Mouse (Mus musculus) B cell, adult 62 days (primary cell): ENCODE data around the gene Olfr64. TPM values are rescaled to one million over a fixed set of nuclear protein-coding genes. Genes with fewer than 3 reads are reported as not detected.

Experiments used
- total RNA-seq: library from RNA; stranded (reverse); gene quantifications from 4 replicates; pipeline ENCODE4 v1.2.4, GENCODE M21; 2023

Gene Olfr64
- not detected in 4 replicates for total RNA-seq

GRCm38 (mm10) chr7:103894385-103894784 is at the start of gene Olfr64:
TSS of gene Olfr64 (minus strand) at chr7:103894485.

GRCm38 (mm10) chr7:103934264-103934663 is 40.0 kb upstream of the Olfr64 start, which contains the start of gene Olfr632:
TSS of gene Olfr632 (plus strand) at chr7:103934347.

GRCm38 (mm10) chr7:103928525-103928924 is 34.2 kb upstream of the Olfr64 start, which contains the start of gene Olfr631:
TSS of gene Olfr631 (plus strand) at chr7:103928825.

GRCm38 (mm10) chr7:103903187-103903586 is 8.9 kb upstream of the Olfr64 start, which contains the start of gene Olfr65:
TSS of gene Olfr65 (plus strand) at chr7:103903487.

GRCm38 (mm10) chr7:103886152-103886551 is 8.1 kb downstream of the Olfr64 start, which contains the start of gene Olfr66:
TSS of gene Olfr66 (minus strand) at chr7:103886252.

GRCm38 (mm10) chr7:103853090-103853489 is 41.2 kb downstream of the Olfr64 start, which contains the start of gene Hbb-y:
TSS of gene Hbb-y (minus strand) at chr7:103853216.

GRCm38 (mm10) chr7:103843034-103843433 is 51.3 kb downstream of the Olfr64 start, which contains the start of gene Hbb-bh1:
TSS of gene Hbb-bh1 (minus strand) at chr7:103843164.

GRCm38 (mm10) chr7:103840268-103840667 is 54.0 kb downstream of the Olfr64 start, which contains the start of gene Hbb-bh2:
TSS of gene Hbb-bh2 (minus strand) at chr7:103840520.

Other genes with a start within 250 kb of the Olfr64 start
- not detected in 4 replicates for gene Olfr623, start 230.8 kb downstream of the Olfr64 start, total RNA-seq
- not detected in 4 replicates for gene Olfr624, start 223.3 kb downstream of the Olfr64 start, total RNA-seq
- not detected in 4 replicates for gene Olfr625-ps1, start 211.8 kb downstream of the Olfr64 start, total RNA-seq
- not detected in 4 replicates for gene Olfr243, start 179.8 kb downstream of the Olfr64 start, total RNA-seq
- not detected in 4 replicates for gene Olfr628, start 164.1 kb downstream of the Olfr64 start, total RNA-seq
- gene Olfr629, start 149.5 kb downstream of the Olfr64 start, total RNA-seq = not detected in 4 replicates
- gene Olfr630, start 137.2 kb downstream of the Olfr64 start, total RNA-seq = not detected in 4 replicates
- gene Olfr69, start 122.9 kb downstream of the Olfr64 start, total RNA-seq = not detected in 4 replicates
- not detected in 4 replicates for gene Olfr68, start 114.8 kb downstream of the Olfr64 start, total RNA-seq
- not detected in 4 replicates for gene Olfr67, start 102.7 kb downstream of the Olfr64 start, total RNA-seq
- 4.4 to 21.0 TPM (median 14.7 TPM) in 4 replicates for gene Hbb-bt, start 80.5 kb downstream of the Olfr64 start, total RNA-seq
- gene Hbb-bs, start 66.4 kb downstream of the Olfr64 start, total RNA-seq = 43.8 to 120 TPM (median 71.7 TPM) in 4 replicates
- not detected in 4 replicates for gene Hbb-bh2, start 54.0 kb downstream of the Olfr64 start, total RNA-seq
- not detected in 4 replicates for gene Hbb-bh1, start 51.3 kb downstream of the Olfr64 start, total RNA-seq
- gene Hbb-y, start 41.3 kb downstream of the Olfr64 start, total RNA-seq = not detected in 4 replicates
- not detected in 4 replicates for gene Olfr66, start 8.2 kb downstream of the Olfr64 start, total RNA-seq
- gene Olfr65, start 9.0 kb upstream of the Olfr64 start, total RNA-seq = not detected in 4 replicates
- not detected in 4 replicates for gene Olfr631, start 34.3 kb upstream of the Olfr64 start, total RNA-seq
- not detected in 4 replicates for gene Olfr632, start 39.9 kb upstream of the Olfr64 start, total RNA-seq
- not detected in 4 replicates for gene Olfr633, start 50.0 kb upstream of the Olfr64 start, total RNA-seq
- not detected in 4 replicates for gene Olfr635, start 76.7 kb upstream of the Olfr64 start, total RNA-seq
- gene Olfr638, start 104.3 kb upstream of the Olfr64 start, total RNA-seq = not detected in 4 replicates
- 0.28 TPM in 1 of 4 replicates, not detected in the others for gene Olfr639, start 122.8 kb upstream of the Olfr64 start, total RNA-seq
- gene Olfr640, start 131.1 kb upstream of the Olfr64 start, total RNA-seq = not detected in 4 replicates
- not detected in 4 replicates for gene Olfr641, start 141.0 kb upstream of the Olfr64 start, total RNA-seq
- gene Olfr642, start 158.2 kb upstream of the Olfr64 start, total RNA-seq = not detected in 4 replicates
- not detected in 4 replicates for gene 4930516K23Rik, start 167.0 kb upstream of the Olfr64 start, total RNA-seq
- not detected in 4 replicates for gene Olfr644, start 177.4 kb upstream of the Olfr64 start, total RNA-seq
- not detected in 4 replicates for gene Olfr645, start 191.0 kb upstream of the Olfr64 start, total RNA-seq
- gene Olfr646, start 210.4 kb upstream of the Olfr64 start, total RNA-seq = 0.30 to 0.49 TPM (median 0.42 TPM) in 4 replicates
- gene Ubqln5, start 235.3 kb upstream of the Olfr64 start, total RNA-seq = not detected in 4 replicates
- not detected in 4 replicates for gene Olfr643, start 242.9 kb upstream of the Olfr64 start, total RNA-seq
- not detected in 4 replicates for gene Ubqln3, start 248.8 kb upstream of the Olfr64 start, total RNA-seq